Mouse (Mus musculus): Measurements from ENCODE around the gene Mterf1a. TPM values are rescaled to one million over a fixed set of nuclear protein-coding genes. Genes with fewer than 3 reads are reported as not detected.
"Not testable (repeated sequence)": the region's sequence is repeated elsewhere in the genome, so short reads cannot be mapped to it uniquely, and the experiment has no call there.

The Mterf1a gene
- polyA plus RNA-seq (2012; rRNA removed) (4.2 and 5.2 TPM in 2 replicates), polyA plus RNA-seq (2014; fragmentation: Nextera tagmentation; extraction: Ambion mirVana) (7.0 and 7.8 TPM in 2 replicates)

GRCm38 (mm10) chr5:3893459-3894293 is at the start of gene Mterf1a:
Mterf1a (minus strand) TSS chr5:3893933.
- not testable (repeated sequence) for DNase-seq (ENCODE audit: low spot score); H3K27me3 ChIP-seq (ENCODE audit: control insufficient read depth, insufficient read depth, low read length); H3K4me1 ChIP-seq (ENCODE audit: control insufficient read depth, insufficient read depth, low read length); H3K9me3 ChIP-seq (ENCODE audit: control insufficient read depth, low read length); H3K27ac ChIP-seq (replicated peaks; ENCODE audit: low read depth, low read length); H3K36me3 ChIP-seq (ENCODE audit: control insufficient read depth, insufficient read depth, low read length)
- peak within 1 kb of the TSS; percentile 51 for H3K9ac ChIP-seq (ENCODE audit: low read depth, low read length, severe bottlenecking)
- peak; percentile 98 for ATAC-seq (ENCODE audit: low FRiP score, low read depth)
- 0% methylated on average over 6 of the region's 47 CpGs for WGBS
- H3K4me3 ChIP-seq (replicated peaks; ENCODE audit: low read length), result peak within 1 kb of the TSS; percentile 43
- peak within 1 kb of the TSS; percentile 69 for H3K4me2 ChIP-seq (replicated peaks; ENCODE audit: low read depth, low read length, severe bottlenecking)

GRCm38 (mm10) chr5:3943169-3943568 is 49.4 kb upstream of the Mterf1a start:
- 55% methylated on average over 4 of the region's 4 CpGs for WGBS
- not testable (repeated sequence) for H3K9ac ChIP-seq (ENCODE audit: low read depth, low read length, severe bottlenecking); H3K36me3 ChIP-seq (ENCODE audit: control insufficient read depth, insufficient read depth, low read length); H3K9me3 ChIP-seq (ENCODE audit: control insufficient read depth, low read length); H3K27ac ChIP-seq (replicated peaks; ENCODE audit: low read depth, low read length); ATAC-seq (ENCODE audit: low FRiP score, low read depth); DNase-seq (ENCODE audit: low spot score); H3K4me1 ChIP-seq (ENCODE audit: control insufficient read depth, insufficient read depth, low read length); H3K4me2 ChIP-seq (replicated peaks; ENCODE audit: low read depth, low read length, severe bottlenecking); H3K4me3 ChIP-seq (replicated peaks; ENCODE audit: low read length); H3K27me3 ChIP-seq (ENCODE audit: control insufficient read depth, insufficient read depth, low read length)

- DNase-seq (ENCODE audit: low spot score) (no peak), ATAC-seq (ENCODE audit: low FRiP score, low read depth) (no peak)
- Histone ChIP-seq H3K9me3 (ENCODE audit: control insufficient read depth, low read length) (no peaks in the 10 kb centered on the region), H3K27me3 (ENCODE audit: control insufficient read depth, insufficient read depth, low read length) (no peaks in the 10 kb centered on the region), H3K9ac (ENCODE audit: low read depth, low read length, severe bottlenecking) (no peak overlapping the region), H3K4me1 (ENCODE audit: control insufficient read depth, insufficient read depth, low read length) (no peaks in the 10 kb centered on the region), H3K4me2 (replicated peaks; ENCODE audit: low read depth, low read length, severe bottlenecking) (no peak overlapping the region), H3K36me3 (ENCODE audit: control insufficient read depth, insufficient read depth, low read length) (peaks cover 10% of the 10 kb centered on the region; the same call in 1 of the 2 replicates), H3K27ac (replicated peaks; ENCODE audit: low read depth, low read length) (no peak overlapping the region), H3K4me3 (replicated peaks; ENCODE audit: low read length) (no peak overlapping the region)
- 81% methylated on average over 2 of the region's 2 CpGs for WGBS
- no peak for TF ChIP-seq POLR2A (IDR thresholded peaks at IDR 0.05; ENCODE audit: borderline replicate concordance, extremely low read depth, insufficient read depth, insufficient read length)
These were observed 47.5 kb upstream of the Mterf1a start for GRCm38 (mm10) chr5:3941240-3941639.

- H3K9me3 ChIP-seq (ENCODE audit: control insufficient read depth, low read length), result no peaks in the 10 kb centered on the region
- peaks cover 10% of the 10 kb centered on the region; the same call in 1 of the 2 replicates for H3K36me3 ChIP-seq (ENCODE audit: control insufficient read depth, insufficient read depth, low read length)
- H3K27me3 ChIP-seq (ENCODE audit: control insufficient read depth, insufficient read depth, low read length), result no peaks in the 10 kb centered on the region
- ATAC-seq (ENCODE audit: low FRiP score, low read depth) (no peak), DNase-seq (ENCODE audit: low spot score) (no peak)
- TF ChIP-seq POLR2A (IDR thresholded peaks at IDR 0.05; ENCODE audit: borderline replicate concordance, extremely low read depth, insufficient read depth, insufficient read length), result no peak
- no peaks in the 10 kb centered on the region for H3K4me1 ChIP-seq (ENCODE audit: control insufficient read depth, insufficient read depth, low read length)
- no peak overlapping the region for H3K9ac ChIP-seq (ENCODE audit: low read depth, low read length, severe bottlenecking)
- no peak overlapping the region for H3K4me3 ChIP-seq (replicated peaks; ENCODE audit: low read length)
- no peak overlapping the region for H3K4me2 ChIP-seq (replicated peaks; ENCODE audit: low read depth, low read length, severe bottlenecking)
- no peak overlapping the region for H3K27ac ChIP-seq (replicated peaks; ENCODE audit: low read depth, low read length)
- 96% methylated on average over 5 of the region's 5 CpGs for WGBS
These were observed 45.6 kb upstream of the Mterf1a start for GRCm38 (mm10) chr5:3939335-3939734.

GRCm38 (mm10) chr5:3938905-3939304 is 45.2 kb upstream of the Mterf1a start:
- Histone ChIP-seq H3K4me2 (replicated peaks; ENCODE audit: low read depth, low read length, severe bottlenecking) (no peak overlapping the region), H3K36me3 (ENCODE audit: control insufficient read depth, insufficient read depth, low read length) (peaks cover 10% of the 10 kb centered on the region; the same call in 1 of the 2 replicates), H3K4me1 (ENCODE audit: control insufficient read depth, insufficient read depth, low read length) (no peaks in the 10 kb centered on the region), H3K27me3 (ENCODE audit: control insufficient read depth, insufficient read depth, low read length) (no peaks in the 10 kb centered on the region), H3K9me3 (ENCODE audit: control insufficient read depth, low read length) (no peaks in the 10 kb centered on the region), H3K27ac (replicated peaks; ENCODE audit: low read depth, low read length) (no peak overlapping the region), H3K4me3 (replicated peaks; ENCODE audit: low read length) (no peak overlapping the region), H3K9ac (ENCODE audit: low read depth, low read length, severe bottlenecking) (no peak overlapping the region)
- DNase-seq (ENCODE audit: low spot score) (peak; percentile 26), ATAC-seq (ENCODE audit: low FRiP score, low read depth) (no peak)
- TF ChIP-seq POLR2A (IDR thresholded peaks at IDR 0.05; ENCODE audit: borderline replicate concordance, extremely low read depth, insufficient read depth, insufficient read length), result no peak
- WGBS, result 82% methylated on average over 3 of the region's 3 CpGs

Measured in limb, embryonic 14.5 days (tissue).